Mouse (Mus musculus) stomach, postnatal 0 days (tissue): ENCODE data around the gene Tmem132e.

Experiments
- CTCF ChIP-seq: IDR thresholded peaks from 2 replicates; pipeline ENCODE4 v1.5.1; 2016; ENCODE audit warnings: antibody characterized with exemption, low read depth, mild to moderate bottlenecking, moderate library complexity
- EP300 ChIP-seq: optimal IDR thresholded peaks from 2 replicates; pipeline ENCODE3; 2016; ENCODE audit warnings: antibody characterized with exemption

- TF ChIP-seq CTCF (no peak), EP300 (no peak)
Measured at GRCm38 (mm10) chr11:82476092-82476491, 87.4 kb downstream of the Tmem132e start.
